Mouse (Mus musculus): ENCODE data around the gene Yaf2. TPM values are rescaled to one million over a fixed set of nuclear protein-coding genes. Genes with fewer than 3 reads are reported as not detected.
A peak's percentile ranks its signal among the peaks of the same experiment; 100 is the strongest.
"Not testable (repeated sequence)": the region's sequence is repeated elsewhere in the genome, so short reads cannot be mapped to it uniquely, and the experiment has no call there.

Gene Yaf2
- polyA plus RNA-seq, 1 experiment = 27.3 TPM

- 62% methylated on average over 10 of the region's 10 CpGs for WGBS
- no peak for DNase-seq
- Histone ChIP-seq H3K4me1 (ENCODE audit: control insufficient read depth, insufficient read depth, low read length) (no peaks in the 10 kb centered on the region), H3K4me3 (replicated peaks; ENCODE audit: extremely low read depth, low read depth, low read length) (no peak overlapping the region)
- TF ChIP-seq POLR2A (IDR thresholded peaks at IDR 0.05; ENCODE audit: borderline replicate concordance, extremely low read depth, low read depth, low read length) (no peak), CTCF (IDR thresholded peaks at IDR 0.05; ENCODE audit: insufficient read depth, low read length) (no peak)
Measured at GRCm38 (mm10) chr15:93340630-93341379, 4.1 kb upstream of the Yaf2 start.

DNA sequence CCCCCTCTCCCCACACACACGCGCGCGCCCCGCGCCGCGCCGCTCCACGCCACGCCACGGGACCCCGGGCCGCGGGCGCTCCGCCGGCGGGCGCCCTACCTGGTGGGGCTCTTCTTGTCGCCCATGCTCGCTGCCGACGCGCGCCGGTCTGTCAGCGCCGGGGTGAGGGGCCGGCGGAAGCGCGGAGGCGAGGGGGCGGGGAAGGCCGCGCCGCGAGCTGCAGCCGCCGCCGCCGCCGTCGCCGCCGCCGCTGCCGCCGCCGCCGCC is 144 bp downstream of the Yaf2 start:
- 3% methylated on average over 28 of the region's 52 CpGs for WGBS
- Histone ChIP-seq H3K4me3 (replicated peaks; ENCODE audit: extremely low read depth, low read depth, low read length) (peak overlapping the region; percentile 68), H3K4me1 (ENCODE audit: control insufficient read depth, insufficient read depth, low read length) (no peaks in the 10 kb centered on the region)
- TF ChIP-seq POLR2A (IDR thresholded peaks at IDR 0.05; ENCODE audit: borderline replicate concordance, extremely low read depth, low read depth, low read length) (no peak), CTCF (IDR thresholded peaks at IDR 0.05; ENCODE audit: insufficient read depth, low read length) (no peak)
- DNase-seq = no peak

DNA sequence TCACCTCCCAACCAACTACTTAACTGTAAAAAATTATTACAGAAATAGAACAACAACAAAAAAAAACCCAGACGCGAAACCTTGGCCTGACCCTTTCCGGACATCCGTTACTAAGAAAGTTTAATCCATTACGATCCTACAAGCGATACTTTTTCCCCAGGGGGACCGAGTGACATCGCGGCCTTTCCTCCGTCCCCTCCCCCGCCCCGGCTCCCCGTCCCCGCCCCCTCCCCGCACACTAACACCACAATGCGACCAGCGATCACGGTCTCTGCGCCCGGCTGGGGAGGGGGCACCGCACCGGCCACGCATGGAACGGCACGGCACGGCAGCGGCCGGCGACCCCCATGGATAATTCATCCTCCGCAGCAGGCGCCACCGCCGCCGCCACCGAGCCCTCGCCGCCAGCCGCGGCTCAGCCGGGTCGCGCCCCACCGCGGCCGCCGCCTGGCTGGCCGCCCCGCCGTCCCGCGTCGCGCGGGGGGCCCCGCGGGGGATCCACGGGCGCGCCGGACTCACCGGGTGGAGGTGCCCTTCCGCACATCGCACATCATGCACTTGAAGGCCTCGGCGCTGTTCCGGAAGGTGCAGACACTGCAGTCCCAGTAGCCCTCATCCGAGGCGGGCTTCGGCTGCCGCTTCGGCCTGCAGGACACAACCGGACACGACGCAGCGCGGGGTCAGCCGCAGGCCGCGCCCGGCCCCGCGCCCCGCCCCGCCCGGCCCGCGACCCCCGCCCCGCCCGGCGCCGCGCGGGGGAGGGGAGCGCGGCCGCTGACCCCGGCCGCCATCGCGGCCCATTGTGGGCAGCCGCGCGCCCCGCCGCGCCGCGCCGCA is 696 bp downstream of the Yaf2 start:
- Histone ChIP-seq H3K4me3 (replicated peaks; ENCODE audit: extremely low read depth, low read depth, low read length) (peak overlapping the region; percentile 95), H3K4me1 (ENCODE audit: control insufficient read depth, insufficient read depth, low read length) (no peaks in the 10 kb centered on the region)
- WGBS = 3% methylated on average over 83 of the region's 110 CpGs
- DNase-seq = peak; percentile 26
- no peak for TF ChIP-seq CTCF (IDR thresholded peaks at IDR 0.05; ENCODE audit: insufficient read depth, low read length)
- no peak for TF ChIP-seq POLR2A (IDR thresholded peaks at IDR 0.05; ENCODE audit: borderline replicate concordance, extremely low read depth, low read depth, low read length)

DNA sequence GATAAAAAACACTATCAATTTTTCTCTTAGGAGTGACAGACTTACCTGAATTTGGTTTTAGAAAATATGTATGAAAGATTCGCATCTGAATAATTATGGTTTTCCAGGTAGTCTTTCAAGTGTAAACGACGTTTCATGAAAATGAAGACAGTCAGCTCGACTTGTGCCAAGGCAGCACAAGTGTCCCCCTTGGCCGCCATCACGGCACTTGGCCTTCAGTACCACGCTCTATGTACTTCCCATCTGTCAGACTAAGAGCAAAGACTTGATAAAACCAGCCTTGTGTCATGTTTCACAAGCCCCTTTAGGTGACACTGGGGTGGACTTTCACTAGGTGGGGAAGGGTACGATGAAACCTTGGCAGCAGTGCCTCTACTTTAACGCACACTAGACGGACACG is 5.5 kb downstream of the Yaf2 start:
- DNase-seq = no peak
- H3K4me3 ChIP-seq (replicated peaks; ENCODE audit: extremely low read depth, low read depth, low read length) = no peak overlapping the region
- WGBS = 89% methylated on average over 11 of the region's 11 CpGs
- TF ChIP-seq POLR2A (IDR thresholded peaks at IDR 0.05; ENCODE audit: borderline replicate concordance, extremely low read depth, low read depth, low read length) = no peak
- TF ChIP-seq CTCF (IDR thresholded peaks at IDR 0.05; ENCODE audit: insufficient read depth, low read length) = no peak
- H3K4me1 ChIP-seq (ENCODE audit: control insufficient read depth, insufficient read depth, low read length) = peaks cover 4% of the 10 kb centered on the region

- no peak for DNase-seq
- Histone ChIP-seq H3K4me3 (replicated peaks; ENCODE audit: extremely low read depth, low read depth, low read length) (no peak overlapping the region), H3K4me1 (ENCODE audit: control insufficient read depth, insufficient read depth, low read length) (peaks cover 4% of the 10 kb centered on the region)
- TF ChIP-seq CTCF (IDR thresholded peaks at IDR 0.05; ENCODE audit: insufficient read depth, low read length) = no peak
- no peak for TF ChIP-seq POLR2A (IDR thresholded peaks at IDR 0.05; ENCODE audit: borderline replicate concordance, extremely low read depth, low read depth, low read length)
- whole genome bisulfite sequencing = 75% methylated on average over 3 of the region's 3 CpGs
Measured at GRCm38 (mm10) chr15:93327235-93327634, 9.5 kb downstream of the Yaf2 start.

GRCm38 (mm10) chr15:93326651-93327050 is 10.1 kb downstream of the Yaf2 start:
- peaks cover 4% of the 10 kb centered on the region for H3K4me1 ChIP-seq (ENCODE audit: control insufficient read depth, insufficient read depth, low read length)
- DNase-seq = no peak
- no peak overlapping the region for H3K4me3 ChIP-seq (replicated peaks; ENCODE audit: extremely low read depth, low read depth, low read length)
- WGBS = 43% methylated on average over 10 of the region's 10 CpGs
- no peak for TF ChIP-seq CTCF (IDR thresholded peaks at IDR 0.05; ENCODE audit: insufficient read depth, low read length)
- no peak for TF ChIP-seq POLR2A (IDR thresholded peaks at IDR 0.05; ENCODE audit: borderline replicate concordance, extremely low read depth, low read depth, low read length)

GRCm38 (mm10) chr15:93325360-93325759 is 11.4 kb downstream of the Yaf2 start:
- DNase-seq = no peak
- TF ChIP-seq POLR2A (IDR thresholded peaks at IDR 0.05; ENCODE audit: borderline replicate concordance, extremely low read depth, low read depth, low read length) = no peak
- WGBS = 73% methylated on average over 5 of the region's 5 CpGs
- no peak overlapping the region for H3K4me3 ChIP-seq (replicated peaks; ENCODE audit: extremely low read depth, low read depth, low read length)
- H3K4me1 ChIP-seq (ENCODE audit: control insufficient read depth, insufficient read depth, low read length) = peaks cover 4% of the 10 kb centered on the region

DNA sequence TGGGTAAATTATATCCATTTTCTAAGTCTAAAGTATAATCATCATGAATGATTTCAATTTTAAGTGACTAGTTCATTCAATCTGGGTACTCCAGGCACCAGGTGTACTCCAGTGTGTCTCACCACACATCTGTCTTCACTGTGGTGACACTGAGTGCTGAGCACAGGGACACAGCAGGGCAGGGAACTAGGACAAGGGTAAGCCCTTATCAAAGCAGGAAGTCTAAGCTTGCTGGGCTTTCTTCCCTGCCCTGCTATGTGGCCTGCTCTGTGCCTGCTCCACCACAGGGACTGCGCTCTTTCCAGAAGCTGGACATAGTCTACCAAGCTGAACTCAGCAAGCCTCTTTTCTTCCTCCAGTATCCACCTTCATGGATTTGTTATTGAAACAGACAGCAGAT is 18.0 kb downstream of the Yaf2 start:
- H3K4me3 ChIP-seq (replicated peaks; ENCODE audit: extremely low read depth, low read depth, low read length) = no peak overlapping the region
- 69% methylated on average over 1 of the region's 1 CpGs for WGBS
- TF ChIP-seq CTCF (IDR thresholded peaks at IDR 0.05; ENCODE audit: insufficient read depth, low read length) = no peak
- TF ChIP-seq POLR2A (IDR thresholded peaks at IDR 0.05; ENCODE audit: borderline replicate concordance, extremely low read depth, low read depth, low read length) = no peak
- DNase-seq = no peak
- H3K4me1 ChIP-seq (ENCODE audit: control insufficient read depth, insufficient read depth, low read length) = no peaks in the 10 kb centered on the region

DNA sequence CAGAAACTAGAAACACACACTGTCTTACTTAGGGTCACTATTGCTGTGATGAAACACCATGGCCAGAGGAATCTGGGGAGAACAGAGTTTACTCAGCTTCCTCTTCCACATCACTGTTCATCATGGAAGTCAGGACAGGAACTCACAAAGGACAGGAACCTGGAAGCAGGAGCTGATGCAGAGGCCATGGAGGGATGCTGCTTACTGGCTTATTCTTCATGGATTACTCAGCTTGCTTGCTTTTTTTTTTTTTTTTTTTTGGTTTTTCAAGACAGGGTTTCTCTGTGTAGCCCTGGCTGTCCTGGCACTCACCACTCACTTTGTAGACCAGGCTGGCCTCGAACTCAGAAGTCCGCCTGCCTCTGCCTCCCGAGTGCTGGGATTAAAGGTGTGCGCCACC is 26.4 kb downstream of the Yaf2 start:
- WGBS = 98% methylated on average over 4 of the region's 4 CpGs
- DNase-seq; H3K4me3 ChIP-seq (replicated peaks; ENCODE audit: extremely low read depth, low read depth, low read length); H3K4me1 ChIP-seq (ENCODE audit: control insufficient read depth, insufficient read depth, low read length): not testable (repeated sequence)

DNA sequence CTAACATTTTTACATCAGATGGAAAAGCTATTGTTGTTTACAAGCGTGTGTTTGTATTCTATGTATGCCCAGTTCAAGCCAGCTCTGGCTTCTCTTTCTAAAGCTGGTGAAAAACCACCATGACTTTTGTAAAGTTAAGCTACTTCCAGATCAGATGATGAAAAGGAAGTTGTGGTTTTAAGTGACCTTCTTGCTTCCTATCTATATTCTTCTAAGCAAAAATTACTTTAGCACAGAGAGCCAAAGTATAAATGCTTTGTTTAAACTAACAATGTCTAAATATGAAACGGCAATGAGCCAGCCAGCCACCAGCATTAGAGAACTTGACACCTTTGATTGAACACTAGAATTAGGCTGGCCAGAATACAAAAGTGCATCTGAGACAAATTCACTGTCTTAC is 38.5 kb downstream of the Yaf2 start:
- DNase-seq = no peak
- no peak overlapping the region for H3K4me3 ChIP-seq (replicated peaks; ENCODE audit: extremely low read depth, low read depth, low read length)
- TF ChIP-seq CTCF (IDR thresholded peaks at IDR 0.05; ENCODE audit: insufficient read depth, low read length) (no peak), POLR2A (IDR thresholded peaks at IDR 0.05; ENCODE audit: borderline replicate concordance, extremely low read depth, low read depth, low read length) (no peak)
- 55% methylated on average over 2 of the region's 2 CpGs for WGBS
- peaks cover 6% of the 10 kb centered on the region; the same call in 1 of the 2 replicates for H3K4me1 ChIP-seq (ENCODE audit: control insufficient read depth, insufficient read depth, low read length)

Data from lung, adult 2 months (tissue).